Mouse (Mus musculus) forebrain, postnatal 0 days (tissue): ENCODE measurements at regions not wholly inside any gene's neighbourhood (a gene's known extent, or its start where the extent isn't known, plus 50 kb on each side); places are given as distances from the start of the nearest gene placed in this dataset.

Experiments
- ATAC-seq: fragments of 200-750 bp; cut with Nextera tagmentation; 2 replicates; pipeline ENCODE4 v1.8.0; 2017; ENCODE audit warnings: mild to moderate bottlenecking, moderate library complexity
- DNase-seq: peaks from one replicate; pipeline ENCODE4 v3.0.0-alpha.2; 2015
- H3K27ac ChIP-seq: fragments of 300-500 bp; sonication (generic); 2 replicates; pipeline ENCODE4 v1.5.1; 2014; ENCODE audit warnings: low read depth, mild to moderate bottlenecking, antibody characterized with exemption, low read length, moderate library complexity, mixed read lengths
- H3K27me3 ChIP-seq: fragments of 300-500 bp; sonication (generic); 2 replicates; pipeline ENCODE4 v1.6.1; 2014; ENCODE audit warnings: mild to moderate bottlenecking, low read length, mixed read lengths; ENCODE audit not compliant: insufficient read depth
- H3K36me3 ChIP-seq: fragments of 300-500 bp; sonication (generic); 2 replicates; pipeline ENCODE4 v1.6.1; 2014; ENCODE audit warnings: mild to moderate bottlenecking, moderate library complexity; ENCODE audit not compliant: insufficient read depth
- H3K4me1 ChIP-seq: fragments of 300-500 bp; sonication (generic); 2 replicates; pipeline ENCODE4 v1.6.1; 2014; ENCODE audit warnings: antibody characterized with exemption; ENCODE audit not compliant: insufficient read depth
- H3K4me2 ChIP-seq: fragments of 300-500 bp; sonication (generic); 2 replicates; pipeline ENCODE4 v1.6.1; 2014; ENCODE audit warnings: low read depth, mild to moderate bottlenecking, moderate library complexity
- H3K4me3 ChIP-seq: fragments of 300-500 bp; sonication (generic); 2 replicates; pipeline ENCODE4 v1.5.1; 2014; ENCODE audit warnings: low read depth, low read length, mixed read lengths
- H3K9ac ChIP-seq: fragments of 300-500 bp; sonication (generic); 2 replicates; pipeline ENCODE4 v1.6.1; 2014; ENCODE audit warnings: mild to moderate bottlenecking
- H3K9me3 ChIP-seq: fragments of 300-500 bp; sonication (generic); 2 replicates; pipeline ENCODE4 v1.6.1; 2016; ENCODE audit warnings: low read length
- CTCF ChIP-seq: sonication (generic); IDR thresholded peaks from 2 replicates; pipeline ENCODE4 v1.5.1; 2016; ENCODE audit warnings: antibody characterized with exemption, control low read depth, low read depth
- WGBS: fragments of 180-500 bp; shearing (Covaris S2); extraction: QIAGEN DNeasy Blood & Tissue Kit; methylation state at CpG from one replicate; pipeline ENCODE4 v1.1.7; 2014; 5-methylcytosine and 5-hydroxymethylcytosine counted together

DNA sequence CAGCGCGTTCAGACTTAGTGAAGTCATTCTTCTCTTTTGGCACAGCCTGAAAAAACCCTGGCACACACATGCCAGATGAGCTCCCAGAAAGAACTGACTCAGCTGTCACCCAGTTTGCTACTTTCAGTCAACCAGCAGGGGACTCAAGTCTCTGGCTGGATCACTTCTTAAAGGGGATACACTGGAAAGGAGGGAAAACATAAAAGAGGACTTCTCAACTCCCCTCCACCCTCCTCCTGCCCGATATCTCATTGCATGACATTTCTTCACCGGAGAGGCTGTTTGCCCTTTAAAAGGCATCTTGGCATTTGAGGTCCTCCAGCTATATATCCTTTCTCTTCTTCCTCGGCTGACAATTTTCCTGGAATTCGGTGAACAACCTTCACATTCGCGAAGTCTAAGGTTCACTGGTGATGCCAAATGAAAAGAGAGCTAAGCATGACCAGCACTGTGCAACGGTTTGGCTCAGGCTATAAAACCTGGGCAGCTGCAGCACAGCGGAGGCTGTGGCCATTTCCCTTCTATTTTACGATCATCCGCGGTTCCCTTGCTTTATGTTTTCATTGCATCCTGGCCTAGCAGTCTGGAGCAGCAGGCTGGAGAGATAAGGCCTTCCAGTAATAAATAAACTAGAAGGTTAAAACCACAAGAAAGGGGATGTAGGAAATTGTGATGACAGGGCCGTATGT is 313.6 kb downstream of the Ndufa4 start:
- Histone ChIP-seq H3K4me2 (no peak overlapping the region), H3K27ac (no peak overlapping the region), H3K4me3 (no peak overlapping the region), H3K9ac (no peak overlapping the region), H3K27me3 (no peaks in the 10 kb centered on the region), H3K9me3 (no peaks in the 10 kb centered on the region), H3K36me3 (no peaks in the 10 kb centered on the region), H3K4me1 (no peaks in the 10 kb centered on the region)
- peak; percentile 41 for TF ChIP-seq CTCF
- WGBS, result 68% methylated on average over 14 of the region's 14 CpGs
- ATAC-seq, result peak; percentile 76
- DNase-seq, result peak; percentile 63

DNA sequence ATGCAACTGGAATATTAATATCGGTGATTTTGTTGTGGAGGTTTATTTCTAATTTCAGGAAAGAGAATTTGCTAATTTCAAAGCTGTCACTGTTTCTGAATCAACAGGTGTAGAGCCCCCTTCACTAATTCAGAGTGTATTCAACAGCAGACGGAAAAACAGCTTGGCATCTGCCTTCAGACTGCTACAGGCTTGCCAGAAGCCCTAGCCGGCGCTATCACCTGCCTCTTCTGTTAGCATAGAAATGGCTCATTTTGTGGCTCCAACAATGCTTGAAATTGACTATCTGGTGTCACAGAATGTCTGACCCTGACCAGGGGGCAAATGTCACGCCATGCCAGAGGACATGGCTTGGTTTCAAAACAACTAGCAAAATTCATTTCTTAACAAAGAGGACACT is 331.2 kb downstream of the Ndufa4 start:
- no peak overlapping the region for H3K4me3 ChIP-seq
- no peaks in the 10 kb centered on the region for H3K27me3 ChIP-seq
- H3K27ac ChIP-seq, result no peak overlapping the region
- H3K36me3 ChIP-seq, result no peaks in the 10 kb centered on the region
- no peaks in the 10 kb centered on the region for H3K9me3 ChIP-seq
- ATAC-seq, result 0 out of 2 replicates have a peak, but pooled peaks have one; percentile 51
- 69% methylated on average over 5 of the region's 5 CpGs for WGBS
- DNase-seq, result peak; percentile 66
- no peak overlapping the region for H3K4me2 ChIP-seq
- no peaks in the 10 kb centered on the region for H3K4me1 ChIP-seq
- no peak overlapping the region for H3K9ac ChIP-seq
- no peak for TF ChIP-seq CTCF

- Histone ChIP-seq H3K4me2 (no peak overlapping the region), H3K9me3 (no peaks in the 10 kb centered on the region), H3K27ac (no peak overlapping the region), H3K9ac (no peak overlapping the region), H3K27me3 (no peaks in the 10 kb centered on the region), H3K36me3 (no peaks in the 10 kb centered on the region), H3K4me3 (no peak overlapping the region), H3K4me1 (no peaks in the 10 kb centered on the region)
- no peak for ATAC-seq
- WGBS, result 96% methylated on average over 2 of the region's 2 CpGs
- no peak for TF ChIP-seq CTCF
- DNase-seq, result no peak
These were observed 342.1 kb downstream of the Ndufa4 start for GRCm38 (mm10) chr6:11565246-11565645.

DNA sequence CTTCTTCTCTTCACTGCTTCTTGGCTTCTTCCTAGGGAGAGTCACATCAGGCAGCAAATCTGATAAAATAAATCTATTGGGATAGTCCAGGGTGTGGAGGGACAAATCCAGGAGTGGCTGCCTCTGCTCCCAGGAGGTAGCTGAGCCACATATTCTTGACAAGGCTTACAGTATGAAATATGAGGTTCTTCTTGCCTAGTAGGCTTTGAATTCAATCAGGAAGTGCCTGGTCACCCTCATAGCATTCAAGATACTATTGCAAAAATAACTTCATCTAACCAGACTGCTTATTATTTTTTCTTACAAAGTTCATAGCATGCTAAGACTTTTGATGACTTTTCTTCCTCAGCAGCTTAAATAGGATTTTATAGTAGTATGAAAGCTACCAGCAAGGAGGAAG is 356.8 kb downstream of the Ndufa4 start:
- no peaks in the 10 kb centered on the region for H3K9me3 ChIP-seq

DNA sequence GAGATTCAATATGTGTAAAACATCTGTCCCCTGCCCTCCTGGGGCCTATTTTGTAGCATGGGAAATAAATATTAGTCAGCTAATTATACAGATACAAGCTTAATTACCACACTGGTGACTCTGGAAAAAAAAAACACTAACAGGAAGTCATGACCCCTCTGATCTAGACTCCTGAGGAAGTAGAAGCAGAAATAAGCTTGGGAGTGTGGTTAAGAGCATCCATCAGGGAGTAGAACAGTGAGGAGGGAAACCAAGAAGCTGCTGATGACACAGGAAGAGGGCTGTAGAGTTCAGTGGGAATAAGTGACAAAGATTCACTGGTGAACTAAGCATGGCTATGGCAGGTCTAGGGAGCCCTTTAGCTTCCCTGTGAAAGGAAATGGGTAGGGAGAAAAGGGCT is 360.0 kb downstream of the Ndufa4 start:
- Histone ChIP-seq H3K27ac (no peak overlapping the region), H3K4me3 (no peak overlapping the region), H3K4me2 (no peak overlapping the region), H3K27me3 (no peaks in the 10 kb centered on the region), H3K4me1 (no peaks in the 10 kb centered on the region), H3K36me3 (no peaks in the 10 kb centered on the region), H3K9me3 (no peaks in the 10 kb centered on the region), H3K9ac (no peak overlapping the region)
- TF ChIP-seq CTCF, result no peak
- ATAC-seq (no peak), DNase-seq (no peak)

More for the DNA sequence above, 356.8 kb downstream of the Ndufa4 start:
- Histone ChIP-seq H3K9ac (no peak overlapping the region), H3K36me3 (no peaks in the 10 kb centered on the region), H3K4me1 (no peaks in the 10 kb centered on the region), H3K27ac (no peak overlapping the region), H3K4me3 (no peak overlapping the region), H3K4me2 (no peak overlapping the region), H3K27me3 (no peaks in the 10 kb centered on the region)
- DNase-seq (no peak), ATAC-seq (no peak)
- TF ChIP-seq CTCF, result no peak

DNA sequence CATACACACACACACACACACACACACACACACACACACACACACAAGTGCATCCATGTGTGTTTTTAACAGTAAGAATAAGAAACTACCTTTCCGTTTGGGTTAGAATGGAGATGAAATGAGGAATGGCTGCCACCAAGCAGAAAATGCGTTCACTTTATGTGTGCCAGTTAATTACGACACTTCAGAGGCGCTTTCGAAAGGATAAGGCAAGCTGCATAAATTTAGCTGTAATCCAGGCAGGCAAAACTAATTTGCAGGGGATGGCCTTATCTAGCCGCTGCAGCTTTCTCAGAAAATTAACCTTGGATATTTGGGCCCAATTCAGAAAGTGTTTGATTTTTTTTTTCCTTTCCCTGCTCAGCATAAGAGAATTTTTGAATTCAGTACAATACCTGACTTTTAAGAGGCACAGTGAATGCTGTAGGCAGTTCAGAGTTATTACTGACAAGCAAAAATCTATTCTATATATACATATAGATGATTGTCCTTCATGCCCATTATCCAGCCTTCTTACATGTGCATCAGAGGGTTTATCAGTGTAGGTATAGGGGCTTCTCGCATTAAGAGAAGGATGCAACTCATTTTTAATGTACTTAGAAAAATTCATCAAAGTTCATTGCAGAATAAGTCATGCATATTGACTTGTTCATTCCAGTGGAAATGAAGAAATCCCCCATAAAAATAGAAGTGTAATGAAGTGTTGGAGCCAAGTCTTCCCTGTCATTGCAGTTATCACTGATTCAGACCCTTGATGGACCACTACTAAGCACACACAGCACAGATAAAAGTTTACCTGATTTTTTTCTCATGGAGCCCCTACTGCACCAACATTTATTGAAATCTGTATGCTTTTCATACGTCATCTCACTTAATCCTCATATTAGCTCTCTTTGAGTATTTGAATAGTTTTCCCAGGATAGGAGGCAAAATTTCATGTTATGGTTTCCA is 372.1 kb downstream of the Ndufa4 start:
- 27% methylated on average over 8 of the region's 8 CpGs for WGBS
- no peak for TF ChIP-seq CTCF
- Histone ChIP-seq H3K36me3 (no peaks in the 10 kb centered on the region), H3K9me3 (no peaks in the 10 kb centered on the region), H3K4me2 (peak overlapping the region; percentile 17; the same call in 1 of the 2 replicates), H3K9ac (0 out of 2 replicates have a peak overlapping the region, but pooled peaks have one; percentile 18), H3K27me3 (no peaks in the 10 kb centered on the region), H3K27ac (no peak overlapping the region), H3K4me1 (no peaks in the 10 kb centered on the region; the same call in 1 of the 2 replicates), H3K4me3 (no peak overlapping the region)
- ATAC-seq (peak; percentile 68), DNase-seq (peak; percentile 40)

- Histone ChIP-seq H3K4me1 (no peaks in the 10 kb centered on the region), H3K36me3 (no peaks in the 10 kb centered on the region), H3K9ac (no peak overlapping the region), H3K4me2 (no peak overlapping the region), H3K27me3 (no peaks in the 10 kb centered on the region), H3K9me3 (no peaks in the 10 kb centered on the region), H3K4me3 (no peak overlapping the region), H3K27ac (no peak overlapping the region)
- DNase-seq, result no peak
- 82% methylated on average over 2 of the region's 2 CpGs for WGBS
- no peak for TF ChIP-seq CTCF
- no peak for ATAC-seq
These were observed 404.2 kb downstream of the Ndufa4 start for GRCm38 (mm10) chr6:11503136-11503535.
